Mouse (Mus musculus) left cerebral cortex, adult 8-10 months (tissue): ENCODE results near the gene Fxyd5. TPM values are rescaled to one million over a fixed set of nuclear protein-coding genes. Genes with fewer than 3 reads are reported as not detected.
A peak's percentile ranks its signal among the peaks of the same experiment; 100 is the strongest.

Experiments
- DNase-seq, 2 experiments: peaks; one replicate each; pipeline ENCODE4 v3.0.0; 2022; ENCODE audit warnings: low spot score in 2 of 2
- total RNA-seq, 4 experiments: library from RNA; stranded (reverse); gene quantifications; 2 replicates each; pipeline ENCODE4 v1.2.4; 2022

Gene Fxyd5
- total RNA-seq = 10 to 100 TPM; 25.8 to 33.5 (median 30.0) TPM

DNA sequence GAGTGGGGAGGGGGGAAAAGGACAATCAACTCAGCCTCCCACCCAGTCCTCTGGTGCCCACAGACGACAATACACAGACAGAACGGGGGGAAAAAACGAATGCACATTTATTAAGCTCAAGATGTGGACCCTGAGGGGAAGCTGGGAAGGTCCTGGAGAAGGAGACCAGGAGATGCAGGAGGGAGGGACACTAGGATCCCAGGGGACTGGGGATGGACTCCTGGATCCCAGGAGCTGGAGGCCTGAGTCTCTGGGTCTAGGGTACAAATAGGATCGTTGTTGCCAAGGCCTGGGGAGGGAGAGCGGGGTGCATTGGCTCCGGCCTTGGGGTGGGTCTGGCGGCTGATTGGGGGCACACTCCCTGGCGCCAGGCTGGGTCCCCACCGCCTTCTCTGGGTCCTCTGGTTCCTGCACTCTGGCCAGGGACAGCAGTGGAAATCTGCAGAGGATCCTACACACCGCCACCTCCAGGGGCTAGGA, at the start of gene Fxyd5:
Gene Fxyd5, minus strand, starts transcription at position 51 of the 480 bp plus-strand sequence.
- DNase-seq = no peak

- DNase-seq = no peak
Observed at GRCm38 (mm10) chr7:31089721-31090120, 47.4 kb upstream of the Fxyd5 start.

DNA sequence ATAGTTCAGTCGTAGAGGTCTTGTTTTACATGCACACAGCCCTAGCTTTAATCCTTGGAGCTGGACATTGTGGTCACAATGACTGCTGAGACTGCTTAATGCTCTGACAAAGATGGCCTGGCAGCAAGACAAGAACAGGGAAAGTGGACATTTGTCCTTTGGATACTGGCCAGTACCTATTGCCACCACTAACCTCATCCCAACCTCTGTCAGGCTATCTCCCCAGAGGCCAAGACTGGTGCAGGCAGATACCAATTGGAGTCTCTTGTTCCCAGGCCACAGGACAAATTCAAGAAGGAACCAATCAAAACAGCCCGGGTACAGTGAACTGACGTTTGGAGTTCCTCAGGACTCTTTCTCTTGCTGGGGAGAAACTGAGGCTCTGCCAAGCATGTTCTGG, 45.9 kb upstream of the Fxyd5 start:
- no peak for DNase-seq

DNA sequence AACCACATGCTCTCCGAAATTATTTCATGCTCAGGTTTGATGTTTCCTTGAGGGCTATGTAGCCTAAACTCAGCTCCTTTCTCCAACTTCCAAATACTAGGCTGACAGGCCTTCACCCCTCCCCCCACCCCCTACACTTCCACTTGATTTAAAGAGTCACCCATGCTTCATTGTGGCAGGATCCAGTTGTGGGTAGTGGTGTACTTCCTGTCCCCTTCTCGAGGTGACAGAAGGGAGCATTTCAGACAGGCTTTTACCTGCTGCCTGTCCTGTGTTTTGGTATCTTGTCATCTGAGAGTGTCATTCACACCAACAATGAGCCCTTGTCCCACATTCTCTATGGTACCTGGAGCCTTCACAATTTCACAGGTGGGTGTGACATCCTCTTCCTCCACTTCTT, 45.0 kb upstream of the Fxyd5 start:
- no peak for DNase-seq

GRCm38 (mm10) chr7:31086175-31086755, 44.0 kb upstream of the Fxyd5 start:
- DNase-seq = no peak

DNA sequence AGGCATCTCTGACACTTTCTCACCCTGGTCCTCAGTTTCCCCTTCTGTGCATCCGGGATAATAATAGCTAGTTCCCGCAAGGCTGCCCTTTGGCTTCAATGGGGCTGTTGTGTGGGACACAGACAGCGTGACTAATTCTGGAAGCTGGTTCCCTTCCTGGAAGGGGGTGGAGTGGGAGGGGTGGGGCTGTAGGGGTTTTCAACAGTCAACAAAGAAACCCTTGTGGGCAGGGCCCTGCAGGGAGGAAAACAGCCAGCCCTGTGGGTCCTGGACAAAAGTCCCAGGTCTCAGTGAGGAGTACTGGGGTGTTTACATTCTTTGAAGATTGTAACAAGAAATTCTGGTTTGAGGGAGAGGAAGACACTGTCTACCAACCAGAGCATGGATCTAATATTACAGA, 42.9 kb upstream of the Fxyd5 start:
- peak in 1 of 2 experiments; percentile 58 for DNase-seq

GRCm38 (mm10) chr7:31084140-31084539, 41.9 kb upstream of the Fxyd5 start:
- no peak for DNase-seq

DNA sequence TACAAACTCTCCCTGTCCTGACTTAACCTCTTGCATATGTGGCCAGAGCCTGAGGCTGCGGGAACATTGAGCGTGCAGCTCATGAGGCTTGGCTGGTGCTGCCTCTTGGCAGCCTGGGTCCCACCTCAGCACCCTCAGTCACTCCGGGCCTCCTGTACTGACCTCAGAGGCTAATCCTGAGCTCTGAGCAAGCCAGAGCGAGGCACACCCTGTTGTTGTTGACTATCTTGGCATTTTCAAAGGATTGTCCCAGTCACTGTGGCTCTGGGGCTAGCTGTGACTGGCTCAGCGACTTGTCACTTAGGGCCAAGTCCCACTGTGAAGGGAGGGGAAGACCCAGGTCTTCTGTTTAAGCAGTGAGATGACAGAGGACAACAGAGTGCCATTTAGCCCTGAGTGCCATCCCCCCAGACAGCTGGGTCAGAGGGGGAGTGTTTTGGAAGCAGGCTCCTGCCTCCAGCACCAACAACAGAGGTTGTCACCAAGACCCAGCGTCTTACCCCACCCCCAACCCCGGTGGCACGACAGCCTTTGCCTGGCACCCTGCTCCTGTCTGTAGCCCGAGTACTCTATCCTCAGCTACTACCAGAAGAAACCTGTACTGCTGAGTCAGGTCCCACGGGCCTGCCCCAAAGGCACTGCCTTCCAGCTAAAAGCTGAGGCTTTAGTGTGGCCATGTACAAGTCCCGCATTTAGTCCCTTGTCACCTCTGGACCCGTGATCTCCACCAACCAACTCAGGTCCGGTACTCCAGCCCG, 40.7 kb upstream of the Fxyd5 start:
- DNase-seq = peak in 1 of 2 experiments; percentile 66

DNA sequence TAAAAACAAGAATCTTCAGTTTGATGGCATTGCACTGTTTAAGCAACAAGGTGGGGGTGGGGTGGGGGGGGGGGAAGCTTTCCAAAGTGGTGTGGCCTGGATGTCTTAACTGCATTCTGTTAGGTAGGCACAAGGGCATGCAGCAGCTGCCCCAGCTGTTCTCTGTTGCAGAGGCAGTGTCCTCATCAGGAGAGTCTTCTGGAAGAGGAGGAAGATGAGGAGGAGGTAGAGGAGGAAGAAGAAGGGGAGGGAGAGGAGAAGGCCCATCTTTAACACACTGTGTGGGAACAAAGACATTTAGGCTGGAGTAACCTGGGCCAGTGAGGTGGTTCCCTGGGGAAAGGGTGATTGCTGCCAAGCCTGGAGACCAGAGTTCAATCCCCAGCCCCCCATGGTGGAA, 39.8 kb upstream of the Fxyd5 start:
- DNase-seq = no peak

DNA sequence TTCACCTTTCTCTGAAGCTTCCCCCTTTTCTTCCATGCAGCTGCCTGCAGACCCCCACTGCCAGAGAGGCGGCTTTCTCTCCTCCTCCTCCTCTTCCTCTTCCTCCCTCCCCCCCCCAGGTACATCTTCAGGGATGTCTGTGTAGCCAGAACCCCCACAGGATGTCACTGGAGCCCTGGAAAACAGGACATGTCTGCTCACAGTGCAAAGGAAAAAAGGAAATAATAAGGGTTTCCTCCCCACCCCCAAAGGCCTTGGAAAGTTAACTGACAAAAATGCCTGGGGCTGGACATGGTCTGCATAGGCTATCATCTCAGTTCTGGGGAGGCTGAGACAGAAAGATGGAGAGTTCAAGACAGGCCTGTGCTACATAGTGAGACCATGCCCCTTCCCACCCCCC, 38.8 kb upstream of the Fxyd5 start:
- DNase-seq = no peak

DNA sequence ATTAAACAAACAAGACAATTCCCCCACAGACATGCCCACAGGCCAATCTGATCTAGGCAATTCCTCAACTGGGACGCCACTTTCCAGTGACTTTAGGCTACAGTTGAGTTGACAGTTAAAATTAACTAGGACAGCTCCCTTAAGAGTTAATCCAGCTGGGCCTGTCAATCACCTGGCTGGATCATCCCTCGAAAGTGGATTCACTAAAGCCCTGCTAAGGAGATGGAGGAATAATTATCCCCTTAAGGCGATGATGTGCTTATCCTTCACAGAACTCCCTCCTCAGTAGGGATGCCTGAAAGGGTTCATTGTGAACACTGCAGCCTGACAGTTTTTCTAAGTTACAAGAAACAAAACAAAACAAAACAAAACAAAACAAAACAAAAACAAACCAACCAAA, 38.3 kb upstream of the Fxyd5 start:
- no peak for DNase-seq

- no peak for DNase-seq
Observed at GRCm38 (mm10) chr7:31079670-31080069, 37.4 kb upstream of the Fxyd5 start.

- DNase-seq = no peak
Observed at GRCm38 (mm10) chr7:31077885-31078445, 35.7 kb upstream of the Fxyd5 start.

DNA sequence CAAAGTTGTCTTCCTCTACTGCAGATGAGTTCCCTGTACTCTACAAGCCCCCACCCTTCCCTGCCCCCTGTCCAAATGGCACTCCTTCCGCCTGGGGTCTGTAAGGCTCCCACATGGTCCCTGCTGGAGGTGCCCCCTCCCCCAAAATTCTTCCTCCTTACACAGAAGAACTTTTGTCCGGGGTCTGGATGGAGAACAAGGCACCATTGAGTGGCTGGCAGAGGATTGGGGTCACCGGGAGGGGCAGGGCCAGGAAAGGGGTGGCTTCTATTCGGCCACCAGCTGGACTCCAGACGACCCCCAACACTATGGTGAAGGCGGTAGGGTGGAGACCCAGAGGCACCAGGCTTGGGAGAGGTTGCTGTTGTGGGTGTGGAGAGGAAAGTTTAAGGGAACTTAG, 35.2 kb upstream of the Fxyd5 start:
- peak in 1 of 2 experiments; percentile 71 for DNase-seq

DNA sequence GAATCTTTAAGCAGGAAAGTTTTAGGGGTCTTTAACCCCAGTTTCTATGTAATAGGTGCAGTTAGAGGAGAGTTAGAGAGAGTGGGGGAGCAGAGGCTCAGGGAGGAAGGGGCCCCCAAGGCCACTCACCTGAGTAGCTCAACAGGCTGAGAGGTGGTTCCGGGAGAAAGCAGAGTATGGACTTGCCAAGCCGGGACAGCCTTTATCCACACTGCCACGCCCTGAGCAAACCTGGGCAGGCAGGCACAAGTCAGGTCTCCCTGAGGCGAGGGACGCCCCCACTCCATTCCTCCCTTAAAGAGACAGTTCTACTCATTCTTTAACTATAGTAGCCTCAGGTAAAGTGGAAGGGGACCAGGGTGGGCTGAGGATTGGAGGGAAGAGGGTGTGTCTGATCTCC, 34.2 kb upstream of the Fxyd5 start, which contains the start of gene Fxyd3:
Gene Fxyd3, minus strand, starts transcription at position 213 of the 400 bp plus-strand sequence.
- no peak for DNase-seq

DNA sequence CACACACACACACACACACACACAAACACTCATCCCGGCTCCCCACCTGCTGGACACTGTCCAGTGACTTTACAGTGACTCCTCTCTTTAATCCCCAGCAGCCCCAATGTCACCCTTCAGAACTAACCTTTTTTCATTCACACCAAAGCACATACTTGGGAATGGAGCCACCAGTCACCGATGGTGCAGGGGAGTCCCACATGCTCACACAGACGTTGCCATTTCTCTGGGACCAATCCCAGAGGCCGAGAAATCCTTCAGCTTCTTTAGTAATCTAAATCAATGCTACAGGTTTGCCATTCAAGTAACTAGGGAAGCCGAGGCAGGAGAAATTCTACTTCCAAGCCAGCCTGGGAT, 32.4 kb upstream of the Fxyd5 start:
- DNase-seq = no peak

DNA sequence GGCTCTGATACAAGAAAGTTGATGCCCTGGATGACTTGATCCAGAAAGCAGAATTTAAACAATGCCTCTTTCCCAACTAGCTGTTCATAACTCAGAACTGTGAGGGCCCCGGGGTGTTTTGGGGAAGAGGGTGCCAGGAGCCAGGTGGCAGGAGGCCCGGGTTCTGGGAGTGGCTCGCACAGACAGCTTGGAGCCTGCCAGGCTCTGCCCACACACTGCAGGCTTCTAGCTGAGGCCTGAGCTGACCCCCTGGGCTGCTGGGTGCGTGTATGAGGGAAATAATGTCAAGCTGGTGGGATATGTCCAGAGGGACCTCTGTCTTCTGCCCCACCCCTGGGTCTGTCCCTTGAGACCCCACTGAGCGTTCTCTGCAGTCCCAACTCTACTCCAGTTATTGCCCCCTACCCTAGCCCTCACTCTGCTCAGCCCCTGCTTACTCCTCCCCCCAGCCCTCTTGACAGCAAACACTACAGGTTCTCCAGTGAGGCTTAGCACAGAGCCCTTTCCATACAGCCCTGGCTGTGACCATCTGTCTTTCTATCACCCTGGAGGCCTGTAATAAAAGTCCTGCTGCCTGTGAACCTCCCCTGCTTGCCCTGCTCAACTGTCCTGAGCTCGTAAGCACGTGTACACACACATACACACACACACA, 31.9 kb upstream of the Fxyd5 start:
- DNase-seq = no peak

DNA sequence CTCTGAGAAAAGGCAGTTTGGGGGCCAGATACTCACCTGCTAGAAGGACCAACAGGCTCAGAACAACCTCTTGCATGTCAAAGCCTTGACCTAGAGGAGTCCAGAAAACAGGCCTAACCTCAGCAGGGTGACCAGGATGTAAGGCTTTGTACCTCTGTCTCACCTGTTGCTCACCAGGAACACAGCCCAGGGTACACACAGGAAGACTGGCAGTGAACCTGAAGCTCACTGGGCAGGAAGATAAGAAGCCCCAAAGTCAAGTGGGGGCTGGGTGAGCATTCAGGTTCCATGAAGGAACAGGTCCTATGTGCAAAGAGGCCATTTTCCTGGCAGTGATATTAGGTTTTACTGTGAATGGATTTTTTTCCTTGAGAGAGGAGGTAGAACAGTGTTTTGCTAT, 31.3 kb upstream of the Fxyd5 start:
- DNase-seq = no peak

GRCm38 (mm10) chr7:31072326-31072725, 30.0 kb upstream of the Fxyd5 start:
- DNase-seq = no peak

DNA sequence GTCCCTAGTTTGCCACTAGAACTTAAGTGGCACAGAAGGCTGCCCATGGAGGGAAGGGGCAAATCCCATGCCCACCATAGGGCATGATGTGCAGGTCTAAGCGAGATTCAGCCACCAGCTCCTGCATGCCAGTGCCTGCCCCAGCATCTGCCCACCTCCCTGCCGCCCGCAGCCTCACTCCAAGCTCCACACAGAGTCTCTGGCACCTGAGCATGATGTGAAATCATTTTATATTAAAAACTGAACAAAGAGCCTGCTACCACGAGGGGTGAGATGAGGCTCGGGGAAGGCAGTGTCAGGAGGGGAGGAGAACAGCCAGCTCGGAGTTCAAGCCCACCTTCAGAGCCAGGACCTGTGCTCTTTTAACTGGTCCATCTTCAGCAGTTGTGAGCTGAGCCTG, 28.0 kb upstream of the Fxyd5 start:
- DNase-seq = no peak

GRCm38 (mm10) chr7:31069491-31069890, 27.2 kb upstream of the Fxyd5 start:
- DNase-seq = no peak

GRCm38 (mm10) chr7:31067836-31068235, 25.6 kb upstream of the Fxyd5 start:
- DNase-seq = no peak
